Mouse (Mus musculus): ENCODE data around the gene Pcbp4. TPM values are rescaled to one million over a fixed set of nuclear protein-coding genes. Genes with fewer than 3 reads are reported as not detected.

The Pcbp4 gene
- total RNA-seq, 2 experiments from 2014 or later: 3.6 to 4.5 TPM

- no peak for ATAC-seq (replicated peaks; ENCODE audit: poor library complexity, severe bottlenecking)
Observed at GRCm38 (mm10) chr9:106462430-106462800, 9.3 kb downstream of the Pcbp4 start.

GRCm38 (mm10) chr9:106463122-106464063 is 10.3 kb downstream of the Pcbp4 start:
- ATAC-seq (replicated peaks; ENCODE audit: poor library complexity, severe bottlenecking): no peak

DNA sequence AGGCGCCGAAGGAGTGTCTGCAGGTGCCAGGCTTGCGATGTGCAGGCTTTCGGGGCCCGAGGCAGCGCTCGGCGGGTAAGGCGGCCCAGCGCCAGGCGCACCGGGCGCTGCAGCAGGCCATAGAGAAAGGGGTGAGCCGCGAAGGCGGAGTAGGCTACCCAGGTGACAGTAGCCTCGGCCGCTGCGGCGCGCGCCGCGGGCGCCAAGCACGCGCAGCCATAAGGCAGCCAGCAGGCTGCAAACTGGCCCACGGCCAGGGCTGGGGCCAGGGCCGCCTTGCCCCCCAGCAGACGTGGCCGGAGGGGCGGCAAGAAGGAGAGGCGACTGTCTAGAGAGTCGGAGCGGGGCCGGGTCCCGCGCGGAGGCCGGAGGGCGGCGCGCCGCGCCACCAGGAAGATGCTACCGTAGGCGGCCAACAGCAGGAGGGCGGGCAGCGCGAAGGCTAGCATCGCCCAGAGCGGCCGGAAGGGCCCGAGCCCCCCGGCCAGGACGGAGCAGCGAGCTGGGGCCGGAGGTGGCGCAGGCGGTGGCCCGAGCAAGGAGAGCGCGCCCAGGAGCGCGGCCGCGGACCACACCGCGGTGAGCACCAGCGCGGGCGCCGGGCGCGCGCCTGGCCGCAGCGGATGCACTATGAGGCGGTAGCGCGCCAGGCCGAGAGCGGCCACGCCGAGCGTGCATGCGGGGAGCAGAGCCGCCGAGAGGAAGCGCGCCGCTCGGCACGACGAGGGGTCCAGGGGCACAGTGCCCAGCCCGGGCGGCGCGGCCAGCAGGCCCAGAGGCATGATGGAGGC is 11.9 kb downstream of the Pcbp4 start:
- peak; percentile 49 for ATAC-seq (replicated peaks; ENCODE audit: poor library complexity, severe bottlenecking)

- ATAC-seq (replicated peaks; ENCODE audit: poor library complexity, severe bottlenecking): no peak
Observed at GRCm38 (mm10) chr9:106465571-106466200, 12.6 kb downstream of the Pcbp4 start, which contains the start of gene Gpr62. Gene Gpr62, minus strand, starts transcription at chr9:106465938.

DNA sequence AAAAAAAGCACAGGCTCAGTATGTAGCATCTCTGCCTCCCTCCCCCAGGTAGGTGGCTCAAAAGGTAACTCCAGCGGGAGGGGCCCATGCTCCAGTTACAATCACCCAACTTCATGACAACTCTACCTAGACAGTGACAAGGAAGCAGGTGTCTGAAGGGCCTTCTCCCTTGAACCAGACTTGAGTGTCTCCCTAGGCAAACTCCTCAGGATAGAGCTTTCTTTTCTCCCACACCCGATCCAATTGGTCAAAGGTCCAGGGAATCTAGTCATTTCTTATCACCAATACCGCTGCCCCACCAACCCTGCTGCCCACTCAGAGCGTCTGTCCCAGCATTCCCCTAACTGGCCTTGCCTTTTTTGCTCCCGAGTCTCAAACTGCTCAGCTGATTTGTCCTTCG is 13.6 kb downstream of the Pcbp4 start:
- ATAC-seq (replicated peaks; ENCODE audit: poor library complexity, severe bottlenecking): no peak

DNA sequence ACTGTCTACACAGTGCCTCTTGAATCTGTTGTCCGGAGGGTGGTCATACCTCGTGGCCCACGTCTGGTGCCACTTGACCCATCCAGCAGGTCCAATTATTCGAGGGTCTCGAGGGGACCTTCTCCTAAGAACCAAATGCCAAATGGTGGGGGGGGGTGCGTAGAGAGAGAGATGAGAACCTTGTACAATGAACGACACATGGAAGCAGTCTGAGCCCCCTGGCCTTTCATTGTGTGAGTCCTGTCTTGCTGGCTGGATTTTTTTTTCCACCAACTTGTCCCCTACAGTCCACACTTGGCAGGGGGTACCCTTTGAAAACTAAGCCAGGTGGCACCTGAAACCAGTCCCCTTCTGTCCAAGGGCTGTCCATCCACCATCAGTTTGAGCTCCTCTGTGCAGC is 14.7 kb downstream of the Pcbp4 start:
- no peak for ATAC-seq (replicated peaks; ENCODE audit: poor library complexity, severe bottlenecking)

GRCm38 (mm10) chr9:106469317-106469716 is 16.2 kb downstream of the Pcbp4 start:
- ATAC-seq (replicated peaks; ENCODE audit: poor library complexity, severe bottlenecking): peak; percentile 45

- no peak for ATAC-seq (replicated peaks; ENCODE audit: poor library complexity, severe bottlenecking)
Observed at GRCm38 (mm10) chr9:106469776-106470175, 16.7 kb downstream of the Pcbp4 start.

- no peak for ATAC-seq (replicated peaks; ENCODE audit: poor library complexity, severe bottlenecking)
Observed at GRCm38 (mm10) chr9:106470991-106471750, 18.1 kb downstream of the Pcbp4 start.

DNA sequence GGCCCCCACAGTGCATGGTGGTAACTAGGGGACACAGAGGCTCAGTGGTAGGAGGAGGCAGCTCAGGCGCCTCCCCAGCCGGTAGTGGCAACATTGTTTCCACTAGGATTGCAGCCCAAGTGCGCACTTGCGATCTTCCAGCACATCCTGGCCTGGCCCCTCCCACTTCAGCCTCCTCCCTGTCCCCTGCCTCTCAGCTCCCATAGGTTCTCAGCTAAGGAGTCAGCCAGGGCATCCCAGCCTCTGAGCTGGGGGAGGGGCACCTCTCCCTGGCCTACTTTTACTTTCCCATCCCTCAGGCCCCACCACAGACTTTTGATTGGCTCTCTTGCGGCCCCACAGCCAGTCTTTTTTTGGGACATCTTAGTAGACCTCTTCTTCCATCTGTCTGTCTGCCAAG is 18.8 kb downstream of the Pcbp4 start:
- ATAC-seq (replicated peaks; ENCODE audit: poor library complexity, severe bottlenecking): no peak

- no peak for ATAC-seq (replicated peaks; ENCODE audit: poor library complexity, severe bottlenecking)
Observed at GRCm38 (mm10) chr9:106472321-106472720, 19.2 kb downstream of the Pcbp4 start.

DNA sequence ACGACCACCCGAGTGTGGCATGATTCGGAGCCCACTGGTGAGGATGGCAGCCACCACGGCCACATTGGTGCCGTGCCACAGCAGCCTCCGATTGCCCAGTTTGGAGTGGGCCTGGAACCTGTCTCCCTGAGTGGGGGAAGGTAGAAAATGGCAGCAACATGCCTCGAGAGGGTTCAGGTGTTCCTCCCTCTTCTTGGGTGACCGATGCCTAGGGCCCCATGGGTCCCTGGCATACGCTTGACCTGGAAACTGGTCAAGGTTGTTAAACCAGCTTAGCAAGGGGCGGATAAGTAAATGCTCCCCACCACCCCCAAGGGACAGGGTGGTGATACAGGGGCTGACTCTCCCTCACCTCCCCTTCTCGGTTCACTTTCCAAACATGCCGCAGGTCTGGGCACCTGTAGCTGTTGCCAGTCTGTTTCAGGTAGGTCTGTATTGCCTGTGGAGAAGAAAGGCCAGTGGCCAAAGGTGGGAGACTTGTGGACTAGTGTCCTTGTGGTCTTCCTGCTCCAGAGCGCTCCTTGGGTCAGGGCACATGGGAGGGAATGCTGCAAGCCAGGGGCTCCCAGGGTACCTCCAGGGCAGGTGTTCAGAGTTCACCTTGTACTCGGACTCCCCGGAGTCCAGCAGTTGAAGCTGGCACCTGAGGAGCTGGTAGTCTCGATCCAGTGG is 20.1 kb downstream of the Pcbp4 start:
- ATAC-seq (replicated peaks; ENCODE audit: poor library complexity, severe bottlenecking): no peak

GRCm38 (mm10) chr9:106473753-106474105 is 20.6 kb downstream of the Pcbp4 start:
- ATAC-seq (replicated peaks; ENCODE audit: poor library complexity, severe bottlenecking): no peak

DNA sequence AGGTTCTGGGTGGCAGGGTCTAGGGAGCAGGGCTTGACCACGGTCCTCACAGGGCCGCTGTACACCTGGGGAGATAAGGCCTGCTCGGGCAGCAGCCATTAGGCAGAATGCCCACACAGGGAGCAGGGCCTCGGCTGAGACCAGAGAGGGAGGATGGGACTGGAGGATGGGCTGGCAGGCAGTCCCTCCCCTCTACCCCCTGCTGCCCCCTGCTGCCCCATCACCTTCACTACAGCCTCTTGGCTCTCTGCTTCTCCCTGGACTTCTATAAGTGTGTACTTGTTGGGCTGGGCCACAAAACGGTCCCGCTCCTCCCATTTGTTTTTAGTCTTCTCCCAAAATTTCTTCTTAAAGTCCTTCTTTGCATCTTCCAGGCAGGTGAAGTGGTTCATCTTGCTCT is 21.4 kb downstream of the Pcbp4 start:
- peak; percentile 39 for ATAC-seq (replicated peaks; ENCODE audit: poor library complexity, severe bottlenecking)

- ATAC-seq (replicated peaks; ENCODE audit: poor library complexity, severe bottlenecking): no peak
Observed at GRCm38 (mm10) chr9:106475046-106475445, 22.0 kb downstream of the Pcbp4 start.

DNA sequence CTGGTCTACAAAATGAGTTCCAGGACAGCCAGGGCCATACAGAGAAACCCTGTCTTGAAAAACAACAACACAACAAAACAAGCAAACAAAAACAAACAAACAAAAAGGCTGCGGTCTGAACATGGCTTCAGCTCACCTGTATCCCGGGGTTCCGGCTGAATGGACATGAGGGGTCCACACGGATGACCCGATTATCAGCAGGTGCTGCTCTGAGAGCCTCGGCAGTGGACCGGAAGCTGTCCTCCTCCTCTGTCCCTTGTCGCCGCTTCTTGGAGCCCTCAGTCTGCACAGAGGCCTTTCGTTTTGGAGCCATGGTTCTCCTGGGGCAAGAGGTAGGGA is 22.5 kb downstream of the Pcbp4 start, which contains the start of gene Rrp9:
Gene Rrp9 (plus strand): TSS at position 301 of the 339 bp plus-strand sequence.
- no peak for ATAC-seq (replicated peaks; ENCODE audit: poor library complexity, severe bottlenecking)

- peak; percentile 38 for ATAC-seq (replicated peaks; ENCODE audit: poor library complexity, severe bottlenecking)
Observed at GRCm38 (mm10) chr9:106476002-106476923, 23.2 kb downstream of the Pcbp4 start.

DNA sequence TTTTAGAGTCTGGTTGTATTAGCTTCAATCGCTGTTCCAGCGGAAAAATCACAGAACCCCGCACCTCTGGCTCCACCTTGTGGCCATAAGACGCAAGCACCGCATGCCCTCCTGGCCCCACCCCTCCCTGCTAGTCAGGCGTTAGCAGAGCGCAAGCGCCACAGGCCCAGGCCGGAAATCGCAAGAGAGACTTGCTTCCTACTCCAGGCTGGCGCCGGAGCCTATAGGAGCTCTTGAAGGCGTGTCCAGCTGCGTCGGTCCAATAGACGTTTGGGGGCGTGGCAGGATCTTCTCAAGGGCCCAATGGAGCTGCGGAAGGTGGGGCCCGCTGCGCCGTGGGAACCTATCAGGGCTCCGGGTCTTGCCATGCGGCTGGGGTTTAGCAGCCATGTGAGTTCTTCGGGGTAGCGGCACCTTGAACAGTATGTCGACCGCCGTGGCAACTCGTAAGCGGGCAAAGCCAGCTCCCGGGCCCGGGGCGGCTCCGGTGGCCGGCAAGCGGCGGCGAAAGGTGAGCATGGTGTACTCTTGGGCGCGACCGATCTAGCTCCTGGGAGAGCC is 23.9 kb downstream of the Pcbp4 start, which contains the start of gene Parp3:
Gene Parp3 (minus strand): TSS at position 26 of the 561 bp plus-strand sequence.
- ATAC-seq (replicated peaks; ENCODE audit: poor library complexity, severe bottlenecking): peak; percentile 86

Data from granulocyte monocyte progenitor cell, adult 5-6 weeks (primary cell).